Mouse (Mus musculus) neural tube, embryonic 14.5 days (tissue): Measurements from ENCODE around the gene Acin1. TPM values are rescaled to one million over a fixed set of nuclear protein-coding genes. Genes with fewer than 3 reads are reported as not detected.

Experiments used
- ATAC-seq: fragments of 200-750 bp; cut with Nextera tagmentation; 2 replicates; pipeline ENCODE4 v1.8.0; 2017; ENCODE audit warnings: low read depth, mild to moderate bottlenecking, moderate TSS enrichment, moderate library complexity
- H3K27ac ChIP-seq: fragments of 300-500 bp; sonication (generic); 2 replicates; pipeline ENCODE4 v1.5.1; 2014; ENCODE audit warnings: low read depth, mild to moderate bottlenecking, control low read depth, low read length, moderate library complexity, mixed read lengths
- H3K27me3 ChIP-seq: fragments of 300-500 bp; sonication (generic); 2 replicates; pipeline ENCODE4 v1.6.1; 2014; ENCODE audit warnings: low read length; ENCODE audit not compliant: control insufficient read depth, insufficient read depth
- H3K36me3 ChIP-seq: fragments of 300-500 bp; sonication (generic); 2 replicates; pipeline ENCODE4 v1.6.1; 2014; ENCODE audit warnings: low read length, mixed read lengths; ENCODE audit not compliant: control insufficient read depth, insufficient read depth
- H3K4me1 ChIP-seq: fragments of 300-500 bp; sonication (generic); 2 replicates; pipeline ENCODE4 v1.6.1; 2014; ENCODE audit warnings: low read length; ENCODE audit not compliant: control insufficient read depth, insufficient read depth
- H3K4me2 ChIP-seq: fragments of 300-500 bp; sonication (generic); 2 replicates; pipeline ENCODE4 v1.6.1; 2014; ENCODE audit warnings: mild to moderate bottlenecking, low read depth, low read length, control low read depth
- H3K4me3 ChIP-seq: fragments of 300-500 bp; sonication (generic); 2 replicates; pipeline ENCODE4 v1.5.1; 2014; ENCODE audit warnings: low read depth, low read length, control low read depth, mixed read lengths
- H3K9ac ChIP-seq: fragments of 300-500 bp; sonication (generic); replicated peaks from 2 replicates; pipeline ENCODE4 v1.6.1; 2014; ENCODE audit warnings: low read depth, mild to moderate bottlenecking, control low read depth, low read length, mixed read lengths
- H3K9me3 ChIP-seq: fragments of 300-500 bp; sonication (generic); 2 replicates; pipeline ENCODE4 v1.6.1; 2016; ENCODE audit warnings: low read length; ENCODE audit not compliant: control insufficient read depth
- WGBS: fragments of 180-500 bp; shearing (Covaris S2); extraction: QIAGEN DNeasy Blood & Tissue Kit; methylation state at CpG from one replicate; pipeline ENCODE4 v1.1.7; 2014; 5-methylcytosine and 5-hydroxymethylcytosine counted together
- polyA plus RNA-seq: library from polyadenylated mRNA; unstranded; fragments of >200 nt; fragmentation: Nextera tagmentation; extraction: Ambion mirVana; gene quantifications from 2 replicates; pipeline ENCODE4 v1.2.1, GENCODE M21; 2014

The Acin1 gene
- polyA plus RNA-seq, 1 experiment from 2014 or later, result 118 TPM

DNA sequence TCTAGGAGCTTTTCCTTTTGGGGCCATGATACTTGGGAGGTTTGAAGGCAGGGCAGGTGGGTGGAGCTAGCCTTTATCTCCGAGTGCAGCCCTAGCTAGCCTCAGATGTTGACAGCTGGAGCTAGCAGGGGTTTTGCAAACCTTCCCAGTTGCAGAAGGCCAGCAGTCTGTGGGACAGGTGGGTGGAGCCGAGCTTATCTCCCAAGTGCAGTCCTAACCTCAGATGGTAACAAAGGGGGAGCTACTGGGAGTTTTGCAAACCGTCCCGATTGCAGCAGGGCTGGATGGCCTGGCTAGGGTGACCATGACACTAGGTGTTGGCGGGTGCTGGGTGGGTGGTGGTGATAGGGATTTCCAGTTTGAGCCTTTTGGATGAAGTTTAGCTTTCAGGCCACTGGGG is 19.1 kb upstream of the Acin1 start:
- Histone ChIP-seq H3K36me3 (no peaks in the 10 kb centered on the region), H3K9me3 (no peaks in the 10 kb centered on the region), H3K27me3 (no peaks in the 10 kb centered on the region), H3K4me3 (no peak overlapping the region), H3K27ac (no peak overlapping the region), H3K4me2 (no peak overlapping the region), H3K4me1 (no peaks in the 10 kb centered on the region), H3K9ac (no peak overlapping the region)
- WGBS, result 57% methylated on average over 5 of the region's 5 CpGs
- ATAC-seq, result no peak

DNA sequence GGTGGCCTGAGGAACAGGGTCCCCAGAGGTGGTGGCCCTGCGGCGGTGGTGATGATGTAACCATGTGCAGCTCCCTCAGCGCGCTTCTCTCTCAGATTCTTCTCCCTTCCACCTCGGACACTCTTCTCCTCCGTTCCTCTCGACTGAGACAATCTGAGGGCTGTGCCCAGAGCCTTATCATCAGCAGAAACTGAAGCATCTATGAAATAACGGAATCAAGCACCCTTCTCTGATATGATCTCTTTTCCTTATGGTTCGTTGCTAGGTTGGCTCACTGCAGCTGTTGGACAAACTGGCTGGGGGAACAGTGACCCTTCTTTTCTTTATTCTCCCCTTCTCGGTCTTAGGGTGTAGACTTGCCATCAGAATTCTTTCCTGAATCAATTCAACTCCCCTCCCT is 16.5 kb upstream of the Acin1 start:
- 71% methylated on average over 10 of the region's 10 CpGs for WGBS

DNA sequence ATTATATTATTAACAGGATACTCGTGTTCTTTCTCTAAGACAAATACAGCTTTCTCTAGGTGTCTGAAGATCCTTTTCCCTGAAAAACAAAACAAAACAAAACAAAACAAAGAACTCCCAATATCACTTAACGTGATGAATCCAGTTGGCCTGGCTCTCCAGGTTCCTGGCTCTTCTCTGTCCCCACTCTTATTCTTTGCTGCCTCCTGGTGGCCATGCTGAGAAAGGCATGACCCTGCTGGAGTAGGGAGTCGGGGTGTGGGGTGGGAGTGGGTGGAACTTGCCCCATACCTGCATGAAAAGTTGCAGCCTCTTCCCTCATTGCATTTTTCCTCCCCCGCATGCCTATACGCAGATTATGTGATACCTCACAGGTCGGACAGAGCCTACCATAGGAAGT is 14.6 kb upstream of the Acin1 start:
- H3K9ac ChIP-seq, result no peak overlapping the region
- peak; percentile 46; the same call in 1 of the 2 replicates for ATAC-seq
- H3K4me2 ChIP-seq, result no peak overlapping the region
- no peaks in the 10 kb centered on the region for H3K4me1 ChIP-seq
- H3K27ac ChIP-seq, result no peak overlapping the region
- H3K36me3 ChIP-seq, result no peaks in the 10 kb centered on the region
- no peaks in the 10 kb centered on the region for H3K27me3 ChIP-seq
- no peaks in the 10 kb centered on the region for H3K9me3 ChIP-seq
- H3K4me3 ChIP-seq, result no peak overlapping the region
- 14% methylated on average over 6 of the region's 6 CpGs for WGBS

More for the DNA sequence above, 16.5 kb upstream of the Acin1 start:
- ATAC-seq, result no peak
- H3K4me2 ChIP-seq, result no peak overlapping the region
- no peaks in the 10 kb centered on the region for H3K4me1 ChIP-seq
- no peak overlapping the region for H3K27ac ChIP-seq
- H3K9ac ChIP-seq, result no peak overlapping the region
- H3K9me3 ChIP-seq, result no peaks in the 10 kb centered on the region
- no peaks in the 10 kb centered on the region for H3K36me3 ChIP-seq
- H3K27me3 ChIP-seq, result no peaks in the 10 kb centered on the region
- H3K4me3 ChIP-seq, result no peak overlapping the region

- H3K9me3 ChIP-seq, result no peaks in the 10 kb centered on the region
- no peak overlapping the region for H3K4me3 ChIP-seq
- H3K4me1 ChIP-seq, result no peaks in the 10 kb centered on the region
- WGBS, result 55% methylated on average over 3 of the region's 3 CpGs
- H3K9ac ChIP-seq, result no peak overlapping the region
- H3K27me3 ChIP-seq, result no peaks in the 10 kb centered on the region
- no peak overlapping the region for H3K27ac ChIP-seq
- H3K4me2 ChIP-seq, result no peak overlapping the region
- ATAC-seq, result no peak
- H3K36me3 ChIP-seq, result no peaks in the 10 kb centered on the region
Observed at GRCm38 (mm10) chr14:54699586-54699985, 12.9 kb upstream of the Acin1 start.

DNA sequence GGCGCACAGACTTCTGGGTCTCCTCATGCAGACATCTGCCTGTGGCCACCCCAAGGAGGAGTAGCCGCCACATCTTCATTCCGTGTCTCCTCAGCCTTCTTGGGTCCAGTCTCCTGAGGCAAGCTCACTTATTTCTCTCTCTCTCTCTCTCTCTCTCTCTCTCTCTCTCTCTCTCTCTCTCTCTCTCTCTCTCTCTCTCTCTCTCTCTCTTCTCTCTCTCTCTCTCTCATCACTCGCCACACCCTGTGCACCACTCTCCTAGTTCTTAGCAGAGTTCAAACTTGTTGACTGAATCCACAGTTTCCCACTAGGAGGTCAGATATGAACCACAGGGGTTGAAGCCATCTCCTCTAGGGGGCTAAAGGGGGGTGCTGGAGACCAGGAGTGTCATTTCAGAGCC is 12.0 kb upstream of the Acin1 start, which contains the start of gene Gm29776:
Gene Gm29776 (minus strand): TSS at position 101 of the 400 bp plus-strand sequence.
- 79% methylated on average over 4 of the region's 4 CpGs for WGBS
- H3K27me3 ChIP-seq, result no peaks in the 10 kb centered on the region

DNA sequence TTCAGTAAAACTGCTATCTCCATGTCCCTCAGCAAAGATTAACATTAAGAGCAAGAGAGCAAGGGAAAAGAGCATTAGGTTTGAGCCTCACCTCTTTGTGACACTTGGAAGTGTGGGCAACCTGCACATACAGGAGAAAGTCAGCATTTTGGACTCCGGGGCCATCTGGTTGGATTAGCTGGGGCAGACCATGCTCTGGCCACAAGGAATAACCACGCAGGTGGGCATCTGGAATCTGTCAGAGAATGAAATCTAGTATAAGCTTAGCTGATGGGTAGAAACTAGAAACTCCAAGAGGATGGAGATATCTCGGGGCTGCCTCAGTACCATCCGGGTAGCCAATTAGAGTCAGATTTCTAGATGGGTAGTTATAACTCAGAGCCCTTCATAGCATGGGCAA is 10.0 kb upstream of the Acin1 start:
- Histone ChIP-seq H3K4me2 (no peak overlapping the region), H3K36me3 (0 out of 2 replicates have a peak, but pooled peaks cover 8% of the 10 kb centered on the region), H3K9me3 (no peaks in the 10 kb centered on the region), H3K4me1 (no peaks in the 10 kb centered on the region), H3K4me3 (no peak overlapping the region), H3K27ac (no peak overlapping the region), H3K9ac (no peak overlapping the region), H3K27me3 (no peaks in the 10 kb centered on the region)
- no peak for ATAC-seq
- 91% methylated on average over 4 of the region's 4 CpGs for WGBS

More for the DNA sequence above, 12.0 kb upstream of the Acin1 start, which contains the start of gene Gm29776:
- H3K4me2 ChIP-seq, result no peak within 1 kb of the TSS
- no peaks in the 10 kb centered on the region for H3K4me1 ChIP-seq
- no peaks in the 10 kb centered on the region for H3K36me3 ChIP-seq
- ATAC-seq, result no peak
- H3K9ac ChIP-seq, result no peak within 1 kb of the TSS
- H3K4me3 ChIP-seq, result no peak within 1 kb of the TSS
- no peak within 1 kb of the TSS for H3K27ac ChIP-seq
- H3K9me3 ChIP-seq, result no peaks in the 10 kb centered on the region

DNA sequence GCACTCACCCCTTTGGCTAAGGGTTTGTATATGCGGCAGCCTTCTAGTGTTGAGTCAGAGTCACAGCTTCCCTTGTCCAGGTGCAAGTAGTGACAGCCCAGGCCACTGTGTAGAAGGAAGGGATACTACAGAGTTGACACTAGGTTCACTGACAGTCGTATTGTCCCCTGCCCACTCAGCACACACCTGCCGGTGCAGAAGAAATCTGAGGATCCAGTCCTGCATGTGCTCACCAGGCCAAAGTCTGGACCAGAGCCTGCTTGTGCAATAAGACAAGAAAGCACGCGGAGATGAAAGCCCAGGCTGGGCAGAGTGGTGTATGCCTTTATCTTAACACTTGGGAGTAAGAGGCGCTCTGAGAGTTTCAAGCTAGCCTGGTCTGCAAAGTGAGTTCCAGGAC is 8.3 kb upstream of the Acin1 start:
- no peak overlapping the region for H3K4me2 ChIP-seq
- WGBS, result 87% methylated on average over 6 of the region's 6 CpGs
- no peak for ATAC-seq

GRCm38 (mm10) chr14:54687251-54687650 is 520 bp upstream of the Acin1 start:
- peaks cover 22% of the 10 kb centered on the region for H3K4me1 ChIP-seq
- H3K4me3 ChIP-seq, result peak overlapping the region; percentile 84
- WGBS, result 6% methylated on average over 8 of the region's 8 CpGs
- H3K9me3 ChIP-seq, result no peaks in the 10 kb centered on the region
- H3K9ac ChIP-seq, result peak overlapping the region; percentile 46; the same call in 1 of the 2 replicates
- H3K27ac ChIP-seq, result peak overlapping the region; percentile 31; the same call in 1 of the 2 replicates
- no peak for ATAC-seq
- peak overlapping the region; percentile 69 for H3K4me2 ChIP-seq
- peaks cover 17% of the 10 kb centered on the region for H3K36me3 ChIP-seq
- no peaks in the 10 kb centered on the region for H3K27me3 ChIP-seq

More for the DNA sequence above, 8.3 kb upstream of the Acin1 start:
- H3K9me3 ChIP-seq, result no peaks in the 10 kb centered on the region
- H3K4me3 ChIP-seq, result no peak overlapping the region
- no peak overlapping the region for H3K27ac ChIP-seq
- peaks cover 17% of the 10 kb centered on the region; the same call in 1 of the 2 replicates for H3K36me3 ChIP-seq
- no peaks in the 10 kb centered on the region for H3K4me1 ChIP-seq
- H3K9ac ChIP-seq, result no peak overlapping the region
- H3K27me3 ChIP-seq, result no peaks in the 10 kb centered on the region

DNA sequence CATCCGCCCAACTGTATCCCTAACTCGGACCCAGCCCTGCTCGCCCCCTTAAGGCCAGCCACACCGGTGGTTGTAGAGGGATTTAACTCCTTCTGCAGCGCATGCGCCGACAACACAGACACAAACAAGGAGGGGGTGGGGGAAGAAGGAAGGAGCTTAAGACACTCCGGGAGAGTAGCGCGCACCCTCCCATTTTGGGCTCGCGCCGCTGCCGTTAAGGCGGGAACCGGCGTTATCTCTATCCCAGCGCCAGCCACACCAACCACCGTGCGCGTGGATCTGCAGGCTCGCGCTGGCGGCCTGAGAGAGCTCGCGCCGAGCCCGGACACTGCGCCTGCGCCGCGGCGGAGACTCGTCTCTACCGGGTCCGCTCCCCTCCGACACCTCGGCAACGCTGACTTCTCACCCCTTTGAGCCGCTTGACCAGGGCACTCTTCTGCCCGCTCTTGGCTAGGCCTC is 639 bp downstream of the Acin1 start, which contains the start of gene 1700123O20Rik:
Gene 1700123O20Rik (plus strand): TSS at position 154 of the 459 bp plus-strand sequence.
- ATAC-seq, result peak; percentile 77
- H3K4me1 ChIP-seq, result peaks cover 22% of the 10 kb centered on the region
- no peaks in the 10 kb centered on the region for H3K9me3 ChIP-seq
- peaks cover 17% of the 10 kb centered on the region for H3K36me3 ChIP-seq
- H3K27me3 ChIP-seq, result no peaks in the 10 kb centered on the region
- WGBS, result under 1% methylated on average over 41 of the region's 41 CpGs
- H3K4me3 ChIP-seq, result peak within 1 kb of the TSS; percentile 84
- peak within 1 kb of the TSS; percentile 96 for H3K27ac ChIP-seq
- peak within 1 kb of the TSS; percentile 89 for H3K4me2 ChIP-seq
- H3K9ac ChIP-seq, result peak within 1 kb of the TSS; percentile 84
